Mouse (Mus musculus): ENCODE measurements around the gene Bzw2. TPM values are rescaled to one million over a fixed set of nuclear protein-coding genes. Genes with fewer than 3 reads are reported as not detected.

Gene Bzw2
- polyA plus RNA-seq, 1 experiment from 2014 or later = 276 TPM

DNA sequence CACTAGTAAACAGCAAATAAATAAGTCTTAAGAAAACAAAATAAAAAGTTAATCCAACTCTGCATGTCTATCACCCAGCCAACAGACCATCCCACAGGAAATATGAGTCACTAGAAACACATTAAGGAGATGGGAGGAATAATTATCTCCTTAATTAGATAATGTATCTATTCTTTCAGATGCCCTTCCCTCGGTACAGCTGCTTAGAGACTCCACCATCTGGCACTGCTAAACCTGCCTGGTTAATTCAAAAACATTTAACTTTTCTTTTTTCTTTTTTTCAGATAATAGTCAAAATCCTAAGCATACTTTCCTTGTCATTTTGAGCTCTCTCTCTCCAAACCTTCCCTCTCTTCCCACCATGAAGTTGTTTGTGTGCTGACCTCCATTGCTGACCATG is 92.0 kb downstream of the Bzw2 start:
- H3K9me3 ChIP-seq = peaks cover 7% of the 10 kb centered on the region; the same call in 1 of the 2 replicates
- no peak for ATAC-seq (ENCODE audit: insufficient number of reproducible peaks, insufficient read depth, low FRiP score, low TSS enrichment, low read depth)
- no peaks in the 10 kb centered on the region for H3K36me3 ChIP-seq
- no peak overlapping the region for H3K27ac ChIP-seq
- H3K9ac ChIP-seq = no peak overlapping the region
- no peaks in the 10 kb centered on the region for H3K27me3 ChIP-seq
- H3K4me2 ChIP-seq = no peak overlapping the region
- no peaks in the 10 kb centered on the region for H3K4me1 ChIP-seq
- no peak overlapping the region for H3K4me3 ChIP-seq
- WGBS = 54% methylated on average over 1 of the region's 1 CpGs

DNA sequence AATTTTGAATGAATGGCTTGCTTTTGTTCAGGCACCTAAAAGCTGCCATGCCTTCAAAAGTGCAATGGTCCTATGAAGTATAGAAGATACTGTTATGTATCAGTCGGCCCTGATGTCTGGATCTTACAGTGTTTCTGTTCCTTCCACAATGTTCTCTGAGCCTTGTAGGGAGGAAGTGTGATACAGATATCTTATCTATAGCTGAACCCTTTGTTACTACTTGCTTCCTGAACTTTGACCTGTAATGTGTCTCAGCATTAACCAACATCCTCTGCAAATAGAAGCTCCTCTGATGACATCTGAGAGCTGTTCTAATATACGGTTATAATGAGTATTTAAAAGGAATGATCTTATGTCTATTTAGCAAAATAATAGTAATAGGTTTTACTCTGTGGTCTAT is 100.2 kb downstream of the Bzw2 start:
- Histone ChIP-seq H3K27ac (no peak overlapping the region), H3K4me2 (no peak overlapping the region), H3K9me3 (no peaks in the 10 kb centered on the region), H3K4me3 (no peak overlapping the region), H3K27me3 (no peaks in the 10 kb centered on the region), H3K36me3 (no peaks in the 10 kb centered on the region), H3K4me1 (no peaks in the 10 kb centered on the region), H3K9ac (no peak overlapping the region)
- 80% methylated on average over 2 of the region's 2 CpGs for WGBS
- ATAC-seq (ENCODE audit: insufficient number of reproducible peaks, insufficient read depth, low FRiP score, low TSS enrichment, low read depth) = no peak

DNA sequence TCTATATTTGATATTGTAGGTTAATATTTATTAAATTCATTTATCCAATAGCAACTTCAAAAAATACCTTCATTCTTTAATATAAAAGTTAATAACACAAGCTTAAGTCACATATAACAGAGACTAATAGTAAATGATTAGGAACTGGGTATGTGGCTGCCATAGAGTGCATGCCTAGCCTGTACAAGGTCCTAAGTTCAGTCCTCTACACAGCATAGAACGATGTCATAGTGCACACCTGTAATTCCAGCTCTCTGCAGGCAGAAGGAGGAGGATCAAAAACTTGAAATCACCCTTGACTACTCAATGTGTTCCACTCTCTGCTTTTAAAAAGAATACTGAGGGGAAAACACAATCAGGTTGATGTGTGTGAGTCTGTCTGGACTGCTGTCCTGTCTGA is 107.6 kb downstream of the Bzw2 start:
- no peak overlapping the region for H3K27ac ChIP-seq
- no peak for ATAC-seq (ENCODE audit: insufficient number of reproducible peaks, insufficient read depth, low FRiP score, low TSS enrichment, low read depth)
- no peak overlapping the region for H3K9ac ChIP-seq
- H3K27me3 ChIP-seq = no peaks in the 10 kb centered on the region
- 84% methylated on average over 1 of the region's 1 CpGs for WGBS
- no peaks in the 10 kb centered on the region for H3K36me3 ChIP-seq
- H3K4me2 ChIP-seq = no peak overlapping the region
- H3K9me3 ChIP-seq = no peaks in the 10 kb centered on the region
- no peak overlapping the region for H3K4me3 ChIP-seq
- H3K4me1 ChIP-seq = no peaks in the 10 kb centered on the region

DNA sequence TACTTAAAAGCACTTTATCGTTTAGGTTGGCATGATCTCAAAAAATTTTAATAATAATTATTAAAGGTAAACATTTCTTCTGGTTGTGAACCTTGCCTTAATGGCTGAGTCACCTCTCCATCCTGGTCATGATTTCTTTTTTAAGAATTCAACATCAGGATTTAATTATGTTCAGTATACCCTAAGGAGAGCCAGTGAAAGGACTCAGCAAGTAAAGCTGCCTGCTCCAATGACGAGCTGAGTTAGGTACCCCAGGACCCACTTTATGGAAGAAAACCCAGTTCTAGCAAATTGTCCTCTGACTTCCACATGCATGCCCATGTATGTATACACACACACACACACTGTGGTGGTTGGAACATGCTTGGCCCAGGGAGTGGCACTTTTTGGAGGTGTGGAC is 110.3 kb downstream of the Bzw2 start:
- Histone ChIP-seq H3K36me3 (no peaks in the 10 kb centered on the region), H3K27ac (no peak overlapping the region), H3K4me3 (no peak overlapping the region), H3K27me3 (peaks cover 3% of the 10 kb centered on the region; the same call in 1 of the 2 replicates), H3K9me3 (no peaks in the 10 kb centered on the region), H3K4me2 (no peak overlapping the region), H3K4me1 (no peaks in the 10 kb centered on the region), H3K9ac (no peak overlapping the region)
- 44% methylated on average over 2 of the region's 2 CpGs for WGBS
- no peak for ATAC-seq (ENCODE audit: insufficient number of reproducible peaks, insufficient read depth, low FRiP score, low TSS enrichment, low read depth)

DNA sequence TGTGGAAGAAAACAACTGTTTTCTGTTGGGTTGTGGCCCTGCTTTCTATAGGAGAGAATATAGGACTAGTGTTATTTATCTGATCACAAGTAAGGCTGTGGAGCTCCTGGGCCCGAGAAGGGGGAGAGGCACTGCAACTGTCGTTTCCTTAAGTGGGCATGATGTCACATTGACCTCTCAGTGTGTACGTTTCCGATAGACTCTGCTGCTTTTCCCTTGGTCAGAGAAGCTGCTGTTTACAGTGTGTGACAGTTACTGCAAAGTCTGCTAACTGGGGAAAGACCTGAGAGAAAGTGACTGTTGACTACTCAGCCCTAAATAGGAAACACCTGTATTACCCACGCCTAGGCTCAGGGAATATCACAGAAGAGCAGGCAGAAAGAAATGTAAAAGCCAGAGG is 111.7 kb downstream of the Bzw2 start:
- H3K27ac ChIP-seq = no peak overlapping the region
- ATAC-seq (ENCODE audit: insufficient number of reproducible peaks, insufficient read depth, low FRiP score, low TSS enrichment, low read depth) = no peak
- H3K36me3 ChIP-seq = no peaks in the 10 kb centered on the region
- no peak overlapping the region for H3K4me2 ChIP-seq
- H3K27me3 ChIP-seq = peaks cover 3% of the 10 kb centered on the region; the same call in 1 of the 2 replicates
- 13% methylated on average over 5 of the region's 5 CpGs for WGBS
- H3K4me3 ChIP-seq = no peak overlapping the region
- H3K9ac ChIP-seq = no peak overlapping the region
- 0 out of 2 replicates have a peak, but pooled peaks cover 2% of the 10 kb centered on the region for H3K4me1 ChIP-seq
- no peaks in the 10 kb centered on the region for H3K9me3 ChIP-seq

DNA sequence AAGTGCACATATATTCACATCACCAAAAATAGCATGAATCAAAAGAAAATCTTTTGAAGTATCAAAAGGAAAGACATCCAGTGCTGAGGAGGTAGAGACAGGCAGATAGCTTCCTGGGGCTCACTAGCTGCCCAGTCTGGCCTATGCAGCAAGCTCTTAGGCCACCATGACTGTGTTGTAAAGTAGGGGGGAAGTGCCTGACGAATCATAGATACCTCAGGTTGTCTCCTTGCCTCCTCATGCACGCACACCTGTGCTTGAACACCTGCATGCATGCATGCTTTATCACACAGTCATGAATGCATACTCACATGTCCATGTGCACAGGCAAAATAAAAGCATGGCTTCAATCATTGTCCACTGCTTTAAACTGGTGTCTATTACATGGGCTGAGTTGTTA is 113.2 kb downstream of the Bzw2 start:
- no peak overlapping the region for H3K4me3 ChIP-seq
- H3K9ac ChIP-seq = no peak overlapping the region
- H3K4me1 ChIP-seq = peaks cover 7% of the 10 kb centered on the region; the same call in 1 of the 2 replicates
- WGBS = 77% methylated on average over 2 of the region's 2 CpGs
- ATAC-seq (ENCODE audit: insufficient number of reproducible peaks, insufficient read depth, low FRiP score, low TSS enrichment, low read depth) = no peak
- no peak overlapping the region for H3K4me2 ChIP-seq
- no peaks in the 10 kb centered on the region for H3K9me3 ChIP-seq
- peaks cover 3% of the 10 kb centered on the region; the same call in 1 of the 2 replicates for H3K27me3 ChIP-seq
- no peaks in the 10 kb centered on the region for H3K36me3 ChIP-seq
- no peak overlapping the region for H3K27ac ChIP-seq

DNA sequence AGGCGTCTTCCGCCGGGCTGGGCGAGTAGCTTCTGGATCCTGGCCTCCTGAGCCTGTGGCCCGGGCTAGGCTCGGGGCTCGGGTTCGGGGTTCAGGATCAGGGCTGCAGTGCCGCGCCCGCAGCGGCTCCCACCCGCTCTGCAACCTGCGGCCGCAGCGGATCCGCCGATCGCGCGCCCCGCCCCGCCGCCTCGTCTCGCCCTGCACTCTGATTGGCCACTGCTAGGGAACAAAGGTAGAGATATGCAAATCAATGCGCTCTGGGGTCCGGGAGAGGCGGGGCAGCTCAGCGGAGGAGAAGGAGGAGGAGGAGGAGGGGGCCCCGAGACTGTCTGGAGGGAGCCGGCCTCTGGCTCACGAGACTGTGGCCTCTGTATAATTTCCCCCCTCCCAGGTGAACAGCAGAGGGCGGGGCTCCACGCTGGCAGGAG is 115.5 kb downstream of the Bzw2 start, which contains the start of gene Tspan13:
Gene Tspan13 (minus strand): TSS at position 153 of the 431 bp plus-strand sequence.
- Histone ChIP-seq H3K9ac (peak within 1 kb of the TSS; percentile 73), H3K4me3 (peak within 1 kb of the TSS; percentile 69), H3K4me2 (peak within 1 kb of the TSS; percentile 92), H3K27ac (0 out of 2 replicates have a peak within 1 kb of the TSS, but pooled peaks have one; percentile 36), H3K9me3 (no peaks in the 10 kb centered on the region), H3K36me3 (no peaks in the 10 kb centered on the region), H3K4me1 (peaks cover 7% of the 10 kb centered on the region; the same call in 1 of the 2 replicates), H3K27me3 (peaks cover 3% of the 10 kb centered on the region; the same call in 1 of the 2 replicates)
- ATAC-seq (ENCODE audit: insufficient number of reproducible peaks, insufficient read depth, low FRiP score, low TSS enrichment, low read depth) = peak; percentile 97
- WGBS = under 1% methylated on average over 35 of the region's 35 CpGs

Other genes starting within 250 kb of the Bzw2 start
- 0.35 and 1.4 TPM in 2 replicates for gene Agr3, start 232.5 kb downstream of the Bzw2 start, polyA plus RNA-seq (2015; fragmentation: Nextera tagmentation; extraction: Ambion mirVana)
- gene Agr2, start 165.2 kb downstream of the Bzw2 start, polyA plus RNA-seq (2015; fragmentation: Nextera tagmentation; extraction: Ambion mirVana) = 0.55 and 1.7 TPM in 2 replicates
- gene Tspan13, start 115.6 kb downstream of the Bzw2 start, polyA plus RNA-seq (2015; fragmentation: Nextera tagmentation; extraction: Ambion mirVana) = 57.4 and 61.3 TPM in 2 replicates
- 40.4 and 45.4 TPM in 2 replicates for gene Ankmy2, start 966 bp downstream of the Bzw2 start, polyA plus RNA-seq (2015; fragmentation: Nextera tagmentation; extraction: Ambion mirVana)
- not detected in 2 replicates for gene Lrrc72, start 95.3 kb upstream of the Bzw2 start, polyA plus RNA-seq (2015; fragmentation: Nextera tagmentation; extraction: Ambion mirVana)
- 180 and 202 TPM in 2 replicates for gene Sostdc1, start 156.1 kb upstream of the Bzw2 start, polyA plus RNA-seq (2015; fragmentation: Nextera tagmentation; extraction: Ambion mirVana)
- gene Ispd, start 223.4 kb upstream of the Bzw2 start, polyA plus RNA-seq (2015; fragmentation: Nextera tagmentation; extraction: Ambion mirVana) = 12.6 and 12.7 TPM in 2 replicates
- gene D630036H23Rik, start 224.1 kb upstream of the Bzw2 start, polyA plus RNA-seq (2015; fragmentation: Nextera tagmentation; extraction: Ambion mirVana) = 1.8 and 2.6 TPM in 2 replicates

Measured in embryonic facial prominence, embryonic 13.5 days (tissue).